Mouse (Mus musculus) ES-Bruce4 (cell line): ENCODE measurements around the gene Mpnd.

Experiments used
- CTCF ChIP-seq: IDR thresholded peaks from one replicate; pipeline ENCODE4 v1.8.1; 2011; ENCODE audit warnings: low read depth, low read length
- EP300 ChIP-seq: IDR thresholded peaks from 2 replicates; pipeline ENCODE4 v1.6.1; 2011; ENCODE audit warnings: low read depth, low read length; ENCODE audit not compliant: insufficient read depth
- POLR2A ChIP-seq: IDR thresholded peaks from one replicate; pipeline ENCODE4 v1.8.1; 2011; ENCODE audit warnings: low read length; ENCODE audit not compliant: insufficient read depth

GRCm38 (mm10) chr17:55990278-55990898, 15.1 kb upstream of the Mpnd start:
- TF ChIP-seq EP300 (no peak), POLR2A (no peak), CTCF (no peak)
